Mouse (Mus musculus) G1E (cell line): ENCODE data around the gene Ercc6l2. TPM values are rescaled to one million over a fixed set of nuclear protein-coding genes. Genes with fewer than 3 reads are reported as not detected.

Experiments
- ATAC-seq: 2 replicates; pipeline ENCODE4 v1.8.0; 2016; ENCODE audit warnings: mild to moderate bottlenecking; ENCODE audit not compliant: insufficient number of reproducible peaks, poor library complexity, low FRiP score, severe bottlenecking; ENCODE audit errors: extremely low read depth
- DNase-seq: peaks from one replicate; pipeline ENCODE4 v3.0.0; 2012; ENCODE audit warnings: low spot score
- H3K27me3 ChIP-seq: 2 replicates; pipeline ENCODE4 v1.6.1; 2012; ENCODE audit warnings: mild to moderate bottlenecking, low read length, inconsistent platforms; ENCODE audit not compliant: insufficient read depth
- H3K36me3 ChIP-seq: replicated peaks from 2 replicates; pipeline ENCODE3; 2012; ENCODE audit warnings: mild to moderate bottlenecking, inconsistent platforms
- H3K4me1 ChIP-seq: 2 replicates; pipeline ENCODE4 v1.6.1; 2012; ENCODE audit warnings: low read depth, low read length, inconsistent platforms, mixed read lengths; ENCODE audit not compliant: insufficient read depth
- H3K4me3 ChIP-seq: 2 replicates; pipeline ENCODE4 v1.5.1; 2012; ENCODE audit warnings: low read depth, mild to moderate bottlenecking, inconsistent platforms, low read length, moderate library complexity, mixed read lengths
- H3K9me3 ChIP-seq: replicated peaks from 2 replicates; pipeline ENCODE4 v1.6.1; 2012; ENCODE audit warnings: inconsistent platforms
- CTCF ChIP-seq: IDR thresholded peaks from 2 replicates; pipeline ENCODE4 v1.5.1; 2012; ENCODE audit warnings: low read depth, low read length, inconsistent platforms, mixed read lengths
- GATA1 ChIP-seq: IDR thresholded peaks from 2 replicates; pipeline ENCODE4 v1.6.1; 2012; ENCODE audit warnings: borderline replicate concordance, low read length, inconsistent platforms, mixed read lengths
- GATA2 ChIP-seq: IDR thresholded peaks from 2 replicates; pipeline ENCODE4 v1.6.1; 2012; ENCODE audit warnings: low read depth, low read length, inconsistent platforms, borderline replicate concordance
- POLR2AphosphoS5 ChIP-seq: IDR thresholded peaks from 2 replicates; pipeline ENCODE4 v1.6.1; 2012; ENCODE audit warnings: low read depth, low read length, inconsistent platforms; ENCODE audit not compliant: insufficient replicate concordance
- TAL1 ChIP-seq: conservative IDR thresholded peaks from 2 replicates; pipeline ENCODE4 v1.6.1; 2012; ENCODE audit warnings: low read depth, low read length, inconsistent platforms, mixed read lengths
- polyA plus RNA-seq: library from polyadenylated mRNA; stranded (reverse); fragments of >175 nt; gene quantifications from 2 replicates; pipeline ENCODE4 v1.2.3, GENCODE M21; 2012
- total RNA-seq, 2 experiments: library from RNA; stranded (forward) in 1 of 2; stranded (reverse) in 1 of 2; fragments of 200-1000 nt in 1 of 2; fragments of >200 nt in 1 of 2; fragmentation: Nextera tagmentation in 1 of 2; gene quantifications; 2 replicates each; pipeline ENCODE4 v1.2.3; 2014 to 2017

Gene Ercc6l2
- total and polyA plus RNA-seq, 3 experiments = 11.0 to 96.8 (median 31.9) TPM

DNA sequence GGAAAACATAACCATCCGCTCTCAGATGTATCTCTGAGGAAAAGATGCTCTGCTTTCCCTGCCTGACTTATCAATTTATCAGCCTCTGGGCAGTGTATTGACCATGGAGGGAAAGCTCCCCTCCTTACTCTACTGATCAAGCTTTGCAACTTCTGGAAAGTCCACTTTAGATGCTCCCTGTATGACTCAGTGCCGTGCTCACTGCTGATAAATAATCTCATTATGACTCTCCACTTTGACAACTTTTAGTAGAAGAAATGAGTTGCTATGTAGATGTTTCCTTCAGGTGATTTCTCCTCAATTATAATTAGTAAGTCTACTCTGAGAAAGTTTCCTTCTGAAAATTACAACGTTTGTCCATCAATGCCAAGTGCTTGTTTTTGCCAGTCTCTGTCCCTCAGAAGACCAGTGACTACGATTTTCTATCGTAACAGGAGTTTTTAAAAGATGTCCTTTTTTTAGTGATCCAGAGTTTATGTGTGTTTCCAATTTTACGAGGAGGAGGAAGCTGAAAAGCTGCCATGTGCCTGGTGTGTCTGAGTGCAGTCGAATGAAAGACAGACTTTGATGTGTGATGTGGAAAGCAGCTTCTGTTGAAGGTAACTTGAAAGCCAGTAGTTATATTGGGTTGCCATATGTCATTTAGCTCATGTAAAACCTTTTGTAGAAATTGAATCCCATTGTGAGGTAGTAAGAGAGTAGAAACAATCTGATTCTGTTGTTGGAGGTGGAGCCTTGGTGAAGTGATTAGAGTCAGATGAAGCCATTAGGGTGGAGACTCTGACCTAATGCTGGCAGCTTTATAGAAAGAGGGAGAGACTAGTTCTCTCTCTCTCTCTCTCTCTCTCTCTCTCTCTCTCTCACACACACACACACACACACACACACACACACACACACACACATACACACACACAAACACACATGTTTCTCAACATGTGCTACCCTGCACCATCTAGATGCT, 21.4 kb upstream of the Ercc6l2 start:
- ATAC-seq (no peak), DNase-seq (no peak)
- Histone ChIP-seq H3K9me3 (no peaks in the 10 kb centered on the region), H3K4me3 (no peak overlapping the region), H3K27me3 (peaks cover 3% of the 10 kb centered on the region; the same call in 1 of the 2 replicates), H3K36me3 (no peaks in the 10 kb centered on the region), H3K4me1 (no peaks in the 10 kb centered on the region)
- TF ChIP-seq TAL1 = no peak

DNA sequence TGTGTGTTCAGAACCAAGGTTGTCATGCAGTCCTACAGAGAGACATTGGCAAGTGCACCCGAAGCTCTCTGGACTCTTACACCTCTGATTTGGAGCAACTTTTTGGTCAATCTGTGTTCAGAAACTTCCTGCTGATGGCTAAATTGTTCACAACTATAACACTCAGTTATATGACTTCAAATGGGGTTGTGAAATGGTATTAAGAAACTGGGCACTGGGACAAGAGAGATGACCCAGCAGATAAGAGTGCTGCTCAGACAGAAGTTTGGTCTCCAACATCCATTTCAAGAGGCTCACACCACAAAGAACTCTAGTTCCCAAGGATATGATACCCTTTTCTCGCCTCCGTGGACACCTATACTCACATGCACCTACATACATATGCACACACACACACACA, 16.4 kb upstream of the Ercc6l2 start:
- no peak for DNase-seq
- H3K4me1 ChIP-seq = no peaks in the 10 kb centered on the region
- H3K9me3 ChIP-seq = no peaks in the 10 kb centered on the region
- no peak overlapping the region for H3K4me3 ChIP-seq
- peaks cover 6% of the 10 kb centered on the region; the same call in 1 of the 2 replicates for H3K27me3 ChIP-seq
- TF ChIP-seq TAL1 (no peak), GATA2 (no peak), POLR2AphosphoS5 (no peak), GATA1 (no peak), CTCF (no peak)
- no peaks in the 10 kb centered on the region for H3K36me3 ChIP-seq
- no peak for ATAC-seq

DNA sequence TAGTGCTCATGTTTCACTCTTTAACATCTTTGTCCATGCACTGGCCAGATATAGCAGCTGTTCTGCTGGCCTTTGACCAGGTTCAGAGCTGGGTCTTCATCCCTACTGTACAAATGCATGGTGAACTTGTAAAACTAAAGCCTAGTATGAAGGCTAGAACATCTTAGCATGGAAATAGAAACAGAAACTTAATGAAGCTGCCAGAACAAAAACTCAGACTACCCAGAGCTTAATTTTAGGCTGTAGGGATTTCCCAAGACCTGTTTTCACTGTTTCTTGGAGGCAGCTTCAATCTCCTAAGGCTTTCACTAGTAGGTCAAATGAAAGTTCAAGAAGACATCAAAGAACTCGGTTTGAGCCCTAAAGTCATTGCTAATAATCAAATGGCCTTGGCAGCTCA, 15.1 kb upstream of the Ercc6l2 start:
- Histone ChIP-seq H3K27me3 (peaks cover 6% of the 10 kb centered on the region; the same call in 1 of the 2 replicates), H3K4me3 (no peak overlapping the region), H3K9me3 (no peaks in the 10 kb centered on the region), H3K4me1 (no peaks in the 10 kb centered on the region), H3K36me3 (no peaks in the 10 kb centered on the region)
- no peak for TF ChIP-seq GATA2
- no peak for TF ChIP-seq GATA1
- TF ChIP-seq POLR2AphosphoS5 = no peak
- no peak for TF ChIP-seq CTCF
- no peak for TF ChIP-seq TAL1
- DNase-seq (no peak), ATAC-seq (no peak)

DNA sequence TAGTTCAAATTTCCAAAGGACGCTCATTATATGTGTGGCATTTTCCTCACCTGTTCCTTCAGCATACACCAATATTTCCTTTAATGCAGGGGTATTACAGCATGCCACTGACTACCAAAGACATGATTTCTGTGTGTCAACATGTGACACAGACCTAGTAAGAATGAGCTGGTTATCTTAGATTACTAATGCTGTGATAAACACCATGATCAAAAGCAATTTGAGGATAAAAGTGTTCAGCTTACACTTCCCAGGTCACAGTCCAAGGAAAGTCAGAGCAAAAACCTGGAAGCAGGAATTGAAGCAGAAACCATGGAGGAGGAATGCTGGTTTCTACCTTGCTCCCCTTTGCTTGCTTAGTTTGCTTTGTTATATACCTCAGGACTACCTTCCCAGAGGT, 13.8 kb upstream of the Ercc6l2 start:
- Histone ChIP-seq H3K36me3 (no peaks in the 10 kb centered on the region), H3K9me3 (no peaks in the 10 kb centered on the region), H3K27me3 (peaks cover 3% of the 10 kb centered on the region; the same call in 1 of the 2 replicates), H3K4me1 (no peaks in the 10 kb centered on the region), H3K4me3 (no peak overlapping the region)
- ATAC-seq = no peak
- TF ChIP-seq GATA1 = no peak
- TF ChIP-seq TAL1 = no peak
- no peak for TF ChIP-seq CTCF
- no peak for TF ChIP-seq POLR2AphosphoS5
- TF ChIP-seq GATA2 = no peak
- no peak for DNase-seq

DNA sequence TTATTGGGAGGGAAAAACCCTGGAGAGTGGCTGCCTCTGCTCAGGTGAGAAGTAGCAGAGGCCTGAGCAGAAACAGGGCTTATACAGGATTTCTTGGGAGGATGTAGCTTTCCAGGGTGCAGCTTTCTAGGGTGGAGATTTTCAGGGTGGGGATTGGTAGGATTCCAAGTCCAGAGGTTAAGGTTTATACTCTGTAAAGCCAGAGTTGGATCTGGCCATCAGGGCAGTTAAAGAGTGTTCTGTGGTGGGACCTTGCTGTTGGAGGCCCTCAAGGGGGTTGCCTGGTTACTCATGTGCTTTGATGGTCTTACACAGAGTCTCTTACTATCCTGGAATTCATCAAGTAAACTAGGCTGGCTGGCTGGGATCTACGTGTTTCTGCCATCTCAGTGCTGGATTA, 7.8 kb upstream of the Ercc6l2 start:
- H3K27me3 ChIP-seq = no peaks in the 10 kb centered on the region

DNA sequence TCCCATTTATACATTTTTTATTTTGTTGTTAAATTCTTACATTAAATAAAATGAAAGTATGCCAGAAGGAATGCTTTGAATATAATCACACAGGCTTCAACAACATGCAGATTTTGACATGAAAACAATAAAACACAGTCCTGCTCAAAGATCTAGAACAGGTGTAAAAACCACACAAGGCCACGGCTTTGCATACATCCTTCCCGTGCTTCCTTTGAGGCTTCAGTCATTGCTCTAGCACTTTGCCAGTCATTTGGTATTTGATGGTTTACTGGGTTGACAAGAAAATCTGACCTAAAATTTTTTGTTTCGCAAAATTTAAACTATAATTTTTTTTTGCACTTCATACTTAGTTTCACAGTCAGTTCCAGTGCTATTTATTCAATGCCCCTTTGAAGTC, 7.1 kb upstream of the Ercc6l2 start:
- no peak for DNase-seq
- H3K4me1 ChIP-seq = peaks cover 4% of the 10 kb centered on the region; the same call in 1 of the 2 replicates
- no peak for ATAC-seq

More for the DNA sequence above, 7.8 kb upstream of the Ercc6l2 start:
- Histone ChIP-seq H3K4me3 (no peak overlapping the region), H3K36me3 (no peaks in the 10 kb centered on the region), H3K9me3 (no peaks in the 10 kb centered on the region), H3K4me1 (peaks cover 4% of the 10 kb centered on the region; the same call in 1 of the 2 replicates)
- DNase-seq = no peak
- ATAC-seq = no peak
- TF ChIP-seq GATA2 = no peak
- no peak for TF ChIP-seq POLR2AphosphoS5
- TF ChIP-seq CTCF = no peak
- no peak for TF ChIP-seq TAL1
- TF ChIP-seq GATA1 = no peak

More for the DNA sequence above, 7.1 kb upstream of the Ercc6l2 start:
- TF ChIP-seq GATA2 (no peak), GATA1 (no peak), POLR2AphosphoS5 (no peak), TAL1 (no peak), CTCF (no peak)
- Histone ChIP-seq H3K9me3 (no peaks in the 10 kb centered on the region), H3K36me3 (no peaks in the 10 kb centered on the region), H3K27me3 (no peaks in the 10 kb centered on the region), H3K4me3 (no peak overlapping the region)
